Mouse (Mus musculus): ENCODE data around the gene Rad51b.

The Rad51b gene

GRCm38 (mm10) chr12:79623308-79623707 is 326.2 kb downstream of the Rad51b start:
- DNase-seq = no peak

GRCm38 (mm10) chr12:79625699-79626554 is 328.8 kb downstream of the Rad51b start:
- DNase-seq = no peak

GRCm38 (mm10) chr12:79626555-79627080 is 329.5 kb downstream of the Rad51b start:
- no peak for DNase-seq

GRCm38 (mm10) chr12:79627351-79628120 is 330.5 kb downstream of the Rad51b start:
- DNase-seq = peak in 1 of 2 experiments; percentile 38

GRCm38 (mm10) chr12:79628121-79628774 is 331.2 kb downstream of the Rad51b start:
- no peak for DNase-seq

GRCm38 (mm10) chr12:79629945-79630850 is 333.1 kb downstream of the Rad51b start:
- no peak for DNase-seq

- peak; percentile 38 to 39 for DNase-seq
These were observed 336.5 kb downstream of the Rad51b start for GRCm38 (mm10) chr12:79633458-79634106.

GRCm38 (mm10) chr12:79641570-79642285 is 344.6 kb downstream of the Rad51b start:
- DNase-seq = peak in 1 of 2 experiments; percentile 41

- peak in 1 of 2 experiments; percentile 36 for DNase-seq
These were observed 345.6 kb downstream of the Rad51b start for GRCm38 (mm10) chr12:79642715-79643114.

GRCm38 (mm10) chr12:79645656-79646055 is 348.6 kb downstream of the Rad51b start:
- DNase-seq = no peak

- peak; percentile 75 to 86 for DNase-seq
These were observed 349.6 kb downstream of the Rad51b start for GRCm38 (mm10) chr12:79646646-79647164.

GRCm38 (mm10) chr12:79647382-79647781 is 350.3 kb downstream of the Rad51b start:
- peak in 1 of 2 experiments; percentile 38 for DNase-seq

GRCm38 (mm10) chr12:79647976-79648375 is 350.9 kb downstream of the Rad51b start:
- no peak for DNase-seq

- DNase-seq = no peak
These were observed 352.0 kb downstream of the Rad51b start for GRCm38 (mm10) chr12:79648812-79649700.

GRCm38 (mm10) chr12:79649796-79650195 is 352.7 kb downstream of the Rad51b start:
- no peak for DNase-seq

- DNase-seq = no peak
These were observed 358.1 kb downstream of the Rad51b start for GRCm38 (mm10) chr12:79655138-79655537.

GRCm38 (mm10) chr12:79658861-79659260 is 361.8 kb downstream of the Rad51b start:
- DNase-seq = no peak

GRCm38 (mm10) chr12:79661270-79661669 is 364.2 kb downstream of the Rad51b start:
- no peak for DNase-seq
